Mouse (Mus musculus) limb, embryonic 12.5 days (tissue): ENCODE measurements around the gene Zfp316. TPM values are rescaled to one million over a fixed set of nuclear protein-coding genes. Genes with fewer than 3 reads are reported as not detected.

ENCODE experiments used
- ATAC-seq: fragments of 200-750 bp; cut with Nextera tagmentation; 2 replicates; pipeline ENCODE4 v1.8.0; 2017; ENCODE audit warnings: low read depth, moderate TSS enrichment; ENCODE audit not compliant: insufficient number of reproducible peaks, insufficient read depth, low FRiP score, low TSS enrichment
- H3K27ac ChIP-seq: fragments of 300-500 bp; sonication (generic); 2 replicates; pipeline ENCODE4 v1.5.1; 2016; ENCODE audit warnings: mild to moderate bottlenecking, moderate library complexity
- H3K27me3 ChIP-seq: fragments of 300-500 bp; sonication (generic); 2 replicates; pipeline ENCODE4 v1.6.1; 2016; ENCODE audit warnings: mild to moderate bottlenecking, moderate library complexity
- H3K36me3 ChIP-seq: fragments of 300-500 bp; sonication (generic); 2 replicates; pipeline ENCODE4 v1.6.1; 2016; ENCODE audit warnings: mild to moderate bottlenecking, moderate library complexity
- H3K4me1 ChIP-seq: fragments of 300-500 bp; sonication (generic); replicated peaks from 2 replicates; pipeline ENCODE4 v1.6.1; 2016
- H3K4me2 ChIP-seq: fragments of 300-500 bp; sonication (generic); 2 replicates; pipeline ENCODE4 v1.6.1; 2016; ENCODE audit warnings: mild to moderate bottlenecking, moderate library complexity
- H3K4me3 ChIP-seq: fragments of 300-500 bp; sonication (generic); replicated peaks from 2 replicates; pipeline ENCODE4 v1.5.1; 2016; ENCODE audit warnings: mild to moderate bottlenecking
- H3K9ac ChIP-seq: fragments of 300-500 bp; sonication (generic); replicated peaks from 2 replicates; pipeline ENCODE4 v1.6.1; 2016; ENCODE audit warnings: mild to moderate bottlenecking, moderate library complexity
- H3K9me3 ChIP-seq: fragments of 300-500 bp; sonication (generic); 2 replicates; pipeline ENCODE4 v1.6.1; 2016; ENCODE audit warnings: mild to moderate bottlenecking, moderate library complexity
- WGBS: fragments of 180-500 bp; shearing (Covaris S2); methylation state at CpG from one replicate; pipeline ENCODE4 v1.1.7; 2016; 5-methylcytosine and 5-hydroxymethylcytosine counted together
- polyA plus RNA-seq: library from polyadenylated mRNA; unstranded; fragments of >200 nt; fragmentation: Nextera tagmentation; extraction: Ambion mirVana; gene quantifications from 2 replicates; pipeline ENCODE4 v1.2.1, GENCODE M21; 2016

Zfp316 gene
- 8.5 and 11.0 TPM in 2 replicates for polyA plus RNA-seq

GRCm38 (mm10) chr5:143269363-143270150 is at the start of gene Zfp316:
Zfp316 (minus strand) TSS chr5:143270022.
- WGBS: under 1% methylated on average over 79 of the region's 79 CpGs

GRCm38 (mm10) chr5:143317288-143317610 is 47.4 kb upstream of the Zfp316 start:
- no peak overlapping the region for H3K9ac ChIP-seq
- H3K4me3 ChIP-seq: no peak overlapping the region
- H3K27ac ChIP-seq: no peak overlapping the region
- no peak overlapping the region for H3K4me2 ChIP-seq
- peaks cover 78% of the 10 kb centered on the region for H3K36me3 ChIP-seq
- WGBS: 89% methylated on average over 8 of the region's 8 CpGs
- no peaks in the 10 kb centered on the region for H3K27me3 ChIP-seq
- H3K9me3 ChIP-seq: no peaks in the 10 kb centered on the region
- peaks cover 15% of the 10 kb centered on the region for H3K4me1 ChIP-seq
- ATAC-seq: no peak

More at GRCm38 (mm10) chr5:143269363-143270150, at the start of gene Zfp316:
- Histone ChIP-seq H3K9ac (peak within 1 kb of the TSS; percentile 90), H3K4me2 (peak within 1 kb of the TSS; percentile 95), H3K27me3 (no peaks in the 10 kb centered on the region; the same call in 1 of the 2 replicates), H3K9me3 (no peaks in the 10 kb centered on the region), H3K36me3 (peaks cover 4% of the 10 kb centered on the region; the same call in 1 of the 2 replicates), H3K4me1 (peaks cover 21% of the 10 kb centered on the region), H3K27ac (peak within 1 kb of the TSS; percentile 70), H3K4me3 (peak within 1 kb of the TSS; percentile 91)
- peak; percentile 67; the same call in 1 of the 2 replicates for ATAC-seq

- H3K4me3 ChIP-seq: no peak overlapping the region
- H3K4me1 ChIP-seq: peaks cover 15% of the 10 kb centered on the region
- no peaks in the 10 kb centered on the region for H3K27me3 ChIP-seq
- ATAC-seq: no peak
- no peaks in the 10 kb centered on the region for H3K9me3 ChIP-seq
- H3K27ac ChIP-seq: no peak overlapping the region
- H3K36me3 ChIP-seq: peaks cover 78% of the 10 kb centered on the region
- H3K9ac ChIP-seq: no peak overlapping the region
- no peak overlapping the region for H3K4me2 ChIP-seq
- 90% methylated on average over 5 of the region's 5 CpGs for WGBS
Measured at GRCm38 (mm10) chr5:143316605-143317287, 46.9 kb upstream of the Zfp316 start.

GRCm38 (mm10) chr5:143315514-143315888 is 45.7 kb upstream of the Zfp316 start:
- H3K27ac ChIP-seq: peak overlapping the region; percentile 92
- peaks cover 15% of the 10 kb centered on the region for H3K4me1 ChIP-seq
- peaks cover 79% of the 10 kb centered on the region for H3K36me3 ChIP-seq
- peak; percentile 43; the same call in 1 of the 2 replicates for ATAC-seq
- WGBS: 15% methylated on average over 8 of the region's 8 CpGs
- no peaks in the 10 kb centered on the region for H3K27me3 ChIP-seq
- H3K9ac ChIP-seq: peak overlapping the region; percentile 96; the same call in 1 of the 2 replicates
- H3K4me2 ChIP-seq: peak overlapping the region; percentile 84
- no peaks in the 10 kb centered on the region for H3K9me3 ChIP-seq
- H3K4me3 ChIP-seq: peak overlapping the region; percentile 85

- H3K4me2 ChIP-seq: peak within 1 kb of the TSS; percentile 84
- peak; percentile 67 for ATAC-seq
- under 1% methylated on average over 99 of the region's 101 CpGs for WGBS
- peaks cover 15% of the 10 kb centered on the region for H3K4me1 ChIP-seq
- H3K9ac ChIP-seq: peak within 1 kb of the TSS; percentile 96
- no peaks in the 10 kb centered on the region for H3K9me3 ChIP-seq
- H3K4me3 ChIP-seq: peak within 1 kb of the TSS; percentile 85
- H3K36me3 ChIP-seq: peaks cover 79% of the 10 kb centered on the region
- no peaks in the 10 kb centered on the region for H3K27me3 ChIP-seq
- H3K27ac ChIP-seq: peak within 1 kb of the TSS; percentile 92
Measured at GRCm38 (mm10) chr5:143314730-143315513, 45.1 kb upstream of the Zfp316 start, which contains the start of gene E130309D02Rik. E130309D02Rik (minus strand) TSS chr5:143315360.

- 2% methylated on average over 16 of the region's 16 CpGs for WGBS
- Histone ChIP-seq H3K36me3 (peaks cover 79% of the 10 kb centered on the region), H3K4me1 (peaks cover 15% of the 10 kb centered on the region), H3K9me3 (no peaks in the 10 kb centered on the region), H3K27me3 (no peaks in the 10 kb centered on the region), H3K4me2 (peak overlapping the region; percentile 84), H3K4me3 (peak overlapping the region; percentile 85), H3K9ac (peak overlapping the region; percentile 96), H3K27ac (peak overlapping the region; percentile 92)
- ATAC-seq: no peak
Measured at GRCm38 (mm10) chr5:143314183-143314729, 44.4 kb upstream of the Zfp316 start.

- no peaks in the 10 kb centered on the region for H3K27me3 ChIP-seq
- no peak for ATAC-seq
- WGBS: 67% methylated on average over 8 of the region's 8 CpGs
- H3K9me3 ChIP-seq: no peaks in the 10 kb centered on the region
- peaks cover 79% of the 10 kb centered on the region for H3K36me3 ChIP-seq
- H3K27ac ChIP-seq: no peak overlapping the region
- peaks cover 15% of the 10 kb centered on the region for H3K4me1 ChIP-seq
- no peak overlapping the region for H3K4me3 ChIP-seq
- H3K4me2 ChIP-seq: no peak overlapping the region
- H3K9ac ChIP-seq: no peak overlapping the region
Measured at GRCm38 (mm10) chr5:143311886-143312285, 42.1 kb upstream of the Zfp316 start.

GRCm38 (mm10) chr5:143309916-143310315 is 40.1 kb upstream of the Zfp316 start:
- Histone ChIP-seq H3K9me3 (no peaks in the 10 kb centered on the region), H3K9ac (no peak overlapping the region), H3K4me1 (peaks cover 15% of the 10 kb centered on the region), H3K4me3 (no peak overlapping the region), H3K4me2 (no peak overlapping the region), H3K27me3 (no peaks in the 10 kb centered on the region), H3K36me3 (peaks cover 87% of the 10 kb centered on the region), H3K27ac (no peak overlapping the region)
- ATAC-seq: no peak
- WGBS: 94% methylated on average over 7 of the region's 7 CpGs

GRCm38 (mm10) chr5:143308825-143309224 is 39.0 kb upstream of the Zfp316 start:
- no peaks in the 10 kb centered on the region for H3K27me3 ChIP-seq
- peaks cover 95% of the 10 kb centered on the region for H3K36me3 ChIP-seq
- no peak overlapping the region for H3K4me2 ChIP-seq
- H3K4me1 ChIP-seq: peaks cover 10% of the 10 kb centered on the region
- ATAC-seq: no peak
- no peak overlapping the region for H3K9ac ChIP-seq
- 92% methylated on average over 5 of the region's 5 CpGs for WGBS
- H3K4me3 ChIP-seq: no peak overlapping the region
- no peak overlapping the region for H3K27ac ChIP-seq
- no peaks in the 10 kb centered on the region for H3K9me3 ChIP-seq

- Histone ChIP-seq H3K27ac (no peak overlapping the region), H3K27me3 (no peaks in the 10 kb centered on the region), H3K4me3 (no peak overlapping the region), H3K4me1 (no peaks in the 10 kb centered on the region), H3K4me2 (no peak overlapping the region), H3K36me3 (peaks cover 97% of the 10 kb centered on the region), H3K9me3 (no peaks in the 10 kb centered on the region), H3K9ac (no peak overlapping the region)
- ATAC-seq: no peak
- WGBS: 87% methylated on average over 7 of the region's 7 CpGs
Measured at GRCm38 (mm10) chr5:143304251-143304650, 34.4 kb upstream of the Zfp316 start.
